ENCODE assay signal across 9 mouse cellular contexts in genomic region chr11:61483226-61483845, GRCm38 (mm10). TPM values are rescaled to one million over a fixed set of nuclear protein-coding genes. Genes with fewer than 3 reads are reported as not detected.
DNase-seq lines count a peak whose midpoint lies in the region; ATAC-seq and TF ChIP-seq lines count a peak whose summit lies in the region.
"Had no signal": no experiment of that assay in that cellular context is flagged by ENCODE, and none has a peak within 500 bp of the region (broad histone marks: within the 10 kb centered on the region; RNA-seq: fewer than 3 reads in every experiment).

No protein-coding gene starts in this region.

- peaks cover 12% of the 10 kb centered on the region; the same call in 1 of the 2 replicates for H3K4me1 ChIP-seq in lung, embryonic 16.5 days (replicated peaks; ENCODE audit: control insufficient read depth, insufficient read depth, low read length)
- H3K4me1 ChIP-seq in lung, postnatal 0 days (ENCODE audit: insufficient read depth, low read depth, low read length) = no peaks in the 10 kb centered on the region
- peaks cover 72% of the 10 kb centered on the region for H3K4me1 ChIP-seq in embryonic facial prominence, embryonic 13.5 days
- peaks cover 18% of the 10 kb centered on the region for H3K4me1 ChIP-seq in midbrain, embryonic 14.5 days (ENCODE audit: control insufficient read depth, insufficient read depth, low read length)

- no peaks in the 10 kb centered on the region for H3K27me3 ChIP-seq in lung, embryonic 16.5 days (ENCODE audit: control insufficient read depth, insufficient read depth, low read depth, low read length)
- no peaks in the 10 kb centered on the region for H3K27me3 ChIP-seq in lung, postnatal 0 days (replicated peaks; ENCODE audit: insufficient read depth, low read length)
- H3K27me3 ChIP-seq in embryonic facial prominence, embryonic 13.5 days = no peaks in the 10 kb centered on the region
- H3K27me3 ChIP-seq in midbrain, embryonic 14.5 days (ENCODE audit: control insufficient read depth, insufficient read depth, low read length) = no peaks in the 10 kb centered on the region

- peak overlapping the region; percentile 97 for H3K27ac ChIP-seq in lung, embryonic 16.5 days (ENCODE audit: low read length)
- H3K27ac ChIP-seq in lung, postnatal 0 days (ENCODE audit: low read length) = no peak overlapping the region
- H3K27ac ChIP-seq in embryonic facial prominence, embryonic 13.5 days = peak overlapping the region; percentile 100
- H3K27ac ChIP-seq in midbrain, embryonic 14.5 days (replicated peaks; ENCODE audit: low read depth, low read length) = no peak overlapping the region

- peaks cover 5% of the 10 kb centered on the region for H3K36me3 ChIP-seq in lung, embryonic 16.5 days (ENCODE audit: control insufficient read depth, insufficient read depth, low read length)
- H3K36me3 ChIP-seq in lung, postnatal 0 days (ENCODE audit: insufficient read depth, low read length) = 0 out of 2 replicates have a peak, but pooled peaks cover 4% of the 10 kb centered on the region
- peaks cover 11% of the 10 kb centered on the region for H3K36me3 ChIP-seq in embryonic facial prominence, embryonic 13.5 days
- peaks cover 8% of the 10 kb centered on the region for H3K36me3 ChIP-seq in midbrain, embryonic 14.5 days (ENCODE audit: control insufficient read depth, insufficient read depth, low read length)

- no peak overlapping the region for H3K4me3 ChIP-seq in lung, embryonic 16.5 days (ENCODE audit: low read length)
- no peak overlapping the region for H3K4me3 ChIP-seq in lung, postnatal 0 days (ENCODE audit: low read depth, low read length)
- no peak overlapping the region for H3K4me3 ChIP-seq in embryonic facial prominence, embryonic 13.5 days
- no peak overlapping the region for H3K4me3 ChIP-seq in midbrain, embryonic 14.5 days (replicated peaks; ENCODE audit: low read depth, low read length)

- H3K9me3 ChIP-seq in lung, embryonic 16.5 days (ENCODE audit: control insufficient read depth, low read length) = no peaks in the 10 kb centered on the region
- H3K9me3 ChIP-seq in lung, postnatal 0 days (ENCODE audit: low read length) = no peaks in the 10 kb centered on the region
- no peaks in the 10 kb centered on the region for H3K9me3 ChIP-seq in embryonic facial prominence, embryonic 13.5 days
- H3K9me3 ChIP-seq in midbrain, embryonic 14.5 days (ENCODE audit: control insufficient read depth, low read length) = no peaks in the 10 kb centered on the region
- H3K9me3 ChIP-seq: G1E had no signal

- no peak for ATAC-seq in lung, embryonic 16.5 days (ENCODE audit: low read depth)
- ATAC-seq in lung, postnatal 0 days = no peak
- ATAC-seq in embryonic facial prominence, embryonic 13.5 days (ENCODE audit: insufficient number of reproducible peaks, insufficient read depth, low FRiP score, low TSS enrichment, low read depth) = no peak
- ATAC-seq in midbrain, embryonic 14.5 days (ENCODE audit: low FRiP score, low TSS enrichment) = no peak
- no peak for ATAC-seq in erythroblast, adult 5-6 weeks (replicated peaks; ENCODE audit: low FRiP score, poor library complexity, severe bottlenecking)

- TF ChIP-seq CTCF in lung, postnatal 0 days (IDR thresholded peaks at IDR 0.05) = no peak

- H3K9ac ChIP-seq in lung, embryonic 16.5 days (ENCODE audit: low read length) = no peak overlapping the region
- no peak overlapping the region for H3K9ac ChIP-seq in lung, postnatal 0 days (replicated peaks; ENCODE audit: low read depth)
- H3K9ac ChIP-seq in embryonic facial prominence, embryonic 13.5 days = no peak overlapping the region
- no peak overlapping the region for H3K9ac ChIP-seq in midbrain, embryonic 14.5 days (replicated peaks; ENCODE audit: low read length)

- no peak for TF ChIP-seq EP300 in lung, postnatal 0 days (IDR thresholded peaks at IDR 0.05)

- H3K4me2 ChIP-seq in lung, embryonic 16.5 days (ENCODE audit: low read depth, low read length) = no peak overlapping the region
- no peak overlapping the region for H3K4me2 ChIP-seq in lung, postnatal 0 days (replicated peaks; ENCODE audit: low read depth, low read length)
- no peak overlapping the region for H3K4me2 ChIP-seq in embryonic facial prominence, embryonic 13.5 days
- H3K4me2 ChIP-seq in midbrain, embryonic 14.5 days (ENCODE audit: low read length) = no peak overlapping the region
- H3K4me2 ChIP-seq: heart, embryonic 11.5 days had no signal

- WGBS in lung, embryonic 16.5 days = 77% methylated on average over 13 of the region's 13 CpGs
- WGBS in lung, postnatal 0 days = 80% methylated on average over 13 of the region's 13 CpGs
- 22% methylated on average over 13 of the region's 13 CpGs for WGBS in embryonic facial prominence, embryonic 13.5 days
- 72% methylated on average over 13 of the region's 13 CpGs for WGBS in midbrain, embryonic 14.5 days

- no peak for DNase-seq in lung, postnatal 0 days (ENCODE audit: low spot score)
- DNase-seq in forelimb bud, embryonic 11.5 days (ENCODE audit: low read depth, low spot score) = peak; percentile 68
- DNase-seq in midbrain, embryonic 14.5 days = peak; percentile 61
- no peak for DNase-seq in urinary bladder, adult 18-20 months (ENCODE audit: low spot score in 2 of 2)

RNA-seq across cellular contexts. Expression of gene Mfap4, which starts 1.9 kb away (rescaled TPM):
- 1,630 and 1,660 TPM in 2 replicates for polyA plus RNA-seq in lung, embryonic 16.5 days (2015; fragmentation: Nextera tagmentation; extraction: Ambion mirVana)
- 2,152 and 2,309 TPM in 2 replicates for polyA plus RNA-seq in lung, postnatal 0 days (2015; fragmentation: Nextera tagmentation; extraction: Ambion mirVana)
- 262 and 326 TPM in 2 replicates for polyA plus RNA-seq in embryonic facial prominence, embryonic 13.5 days (2015; fragmentation: Nextera tagmentation; extraction: Ambion mirVana)
- polyA plus RNA-seq in midbrain, embryonic 14.5 days (2014; fragmentation: Nextera tagmentation; extraction: Ambion mirVana) = 18.8 and 29.8 TPM in 2 replicates
- total RNA-seq in erythroblast, adult 5-6 weeks (2015; ENCODE audit: low replicate concordance) = not detected in 2 replicates
- not detected in 2 replicates for total RNA-seq in erythroblast, adult 5-6 weeks (2017; ENCODE audit: low replicate concordance)
- polyA plus RNA-seq: G1E had no signal

RNA-seq across cellular contexts. Expression of gene Mapk7, which starts 10.9 kb away (rescaled TPM):
- polyA plus RNA-seq in lung, embryonic 16.5 days (2015; fragmentation: Nextera tagmentation; extraction: Ambion mirVana) = 59.6 and 61.8 TPM in 2 replicates
- polyA plus RNA-seq in lung, postnatal 0 days (2015; fragmentation: Nextera tagmentation; extraction: Ambion mirVana) = 36.2 and 39.5 TPM in 2 replicates
- polyA plus RNA-seq in embryonic facial prominence, embryonic 13.5 days (2015; fragmentation: Nextera tagmentation; extraction: Ambion mirVana) = 79.4 and 80.0 TPM in 2 replicates
- 52.9 and 58.5 TPM in 2 replicates for polyA plus RNA-seq in midbrain, embryonic 14.5 days (2014; fragmentation: Nextera tagmentation; extraction: Ambion mirVana)
- total RNA-seq in erythroblast, adult 5-6 weeks (2015; ENCODE audit: low replicate concordance) = 4.4 and 8.3 TPM in 2 replicates
- total RNA-seq in erythroblast, adult 5-6 weeks (2017; ENCODE audit: low replicate concordance) = 2.8 and 3.7 TPM in 2 replicates

RNA-seq across cellular contexts. Expression of gene B9d1, which starts 21.6 kb away (rescaled TPM):
- polyA plus RNA-seq in lung, embryonic 16.5 days (2015; fragmentation: Nextera tagmentation; extraction: Ambion mirVana) = 47.3 and 47.9 TPM in 2 replicates
- polyA plus RNA-seq in lung, postnatal 0 days (2015; fragmentation: Nextera tagmentation; extraction: Ambion mirVana) = 16.8 and 17.1 TPM in 2 replicates
- polyA plus RNA-seq in embryonic facial prominence, embryonic 13.5 days (2015; fragmentation: Nextera tagmentation; extraction: Ambion mirVana) = 36.6 and 36.7 TPM in 2 replicates
- polyA plus RNA-seq in midbrain, embryonic 14.5 days (2014; fragmentation: Nextera tagmentation; extraction: Ambion mirVana) = 32.0 and 40.7 TPM in 2 replicates
- total RNA-seq in erythroblast, adult 5-6 weeks (2015; ENCODE audit: low replicate concordance) = not detected in 2 replicates
- total RNA-seq in erythroblast, adult 5-6 weeks (2017; ENCODE audit: low replicate concordance) = not detected in 2 replicates

RNA-seq across cellular contexts. Expression of gene Rnf112, which starts 29.4 kb away (rescaled TPM):
- polyA plus RNA-seq in lung, embryonic 16.5 days (2015; fragmentation: Nextera tagmentation; extraction: Ambion mirVana) = 0.78 and 1.2 TPM in 2 replicates
- polyA plus RNA-seq in lung, postnatal 0 days (2015; fragmentation: Nextera tagmentation; extraction: Ambion mirVana) = 0.24 and 0.32 TPM in 2 replicates
- 0.76 and 1.3 TPM in 2 replicates for polyA plus RNA-seq in embryonic facial prominence, embryonic 13.5 days (2015; fragmentation: Nextera tagmentation; extraction: Ambion mirVana)
- 8.5 and 21.2 TPM in 2 replicates for polyA plus RNA-seq in midbrain, embryonic 14.5 days (2014; fragmentation: Nextera tagmentation; extraction: Ambion mirVana)
- not detected in 2 replicates for total RNA-seq in erythroblast, adult 5-6 weeks (2015; ENCODE audit: low replicate concordance)
- not detected in 2 replicates for total RNA-seq in erythroblast, adult 5-6 weeks (2017; ENCODE audit: low replicate concordance)
- polyA plus RNA-seq: G1E had no signal

Comparison
In these comparisons a context has a peak if more than half of its experiments do, and no peak if none do; other contexts are left out.
1. H3K27ac ChIP-seq: peak in lung, embryonic 16.5 days (single experiment) and embryonic facial prominence, embryonic 13.5 days (single experiment); none in lung, postnatal 0 days (single experiment) and midbrain, embryonic 14.5 days (single experiment).
2. DNase-seq: peak in forelimb bud, embryonic 11.5 days (single experiment) and midbrain, embryonic 14.5 days (single experiment); none in lung, postnatal 0 days (single experiment) and urinary bladder, adult 18-20 months (0 of 2).